Mouse (Mus musculus) layer of hippocampus, postnatal 14 days (tissue): ENCODE results near the gene Cdc14a. TPM values are rescaled to one million over a fixed set of nuclear protein-coding genes. Genes with fewer than 3 reads are reported as not detected.

ENCODE experiments used
- DNase-seq, 2 experiments: peaks; one replicate each; pipeline ENCODE4 v3.0.0; 2021 to 2022; ENCODE audit warnings: low spot score in 2 of 2, mixed read lengths in 1 of 2
- total RNA-seq, 2 experiments: library from RNA; stranded (reverse); gene quantifications; 2 replicates each; pipeline ENCODE4 v1.2.3; 2021

Cdc14a gene
- total RNA-seq, 2 experiments from 2014 or later = 5.1 to 5.7 TPM

DNA sequence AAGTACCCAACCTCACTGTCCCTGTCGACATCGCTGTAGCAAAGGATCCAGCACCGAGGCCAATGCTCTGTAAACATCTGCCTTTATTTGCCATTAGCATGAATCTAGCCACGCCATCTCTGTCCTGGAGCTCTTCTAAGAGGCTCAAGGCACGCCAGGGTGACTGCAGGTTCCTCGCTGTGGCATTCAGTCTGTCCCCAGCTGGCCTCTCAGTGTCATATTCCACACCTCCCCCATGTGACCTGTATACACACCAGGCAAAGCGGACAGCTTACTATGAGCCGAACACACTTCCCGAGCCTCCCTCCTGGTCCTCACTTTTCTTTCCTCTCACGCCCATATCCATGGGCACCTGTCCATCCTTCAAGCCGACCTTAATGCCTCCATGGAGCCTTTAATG, 4.0 kb downstream of the Cdc14a start:
- no peak for DNase-seq

DNA sequence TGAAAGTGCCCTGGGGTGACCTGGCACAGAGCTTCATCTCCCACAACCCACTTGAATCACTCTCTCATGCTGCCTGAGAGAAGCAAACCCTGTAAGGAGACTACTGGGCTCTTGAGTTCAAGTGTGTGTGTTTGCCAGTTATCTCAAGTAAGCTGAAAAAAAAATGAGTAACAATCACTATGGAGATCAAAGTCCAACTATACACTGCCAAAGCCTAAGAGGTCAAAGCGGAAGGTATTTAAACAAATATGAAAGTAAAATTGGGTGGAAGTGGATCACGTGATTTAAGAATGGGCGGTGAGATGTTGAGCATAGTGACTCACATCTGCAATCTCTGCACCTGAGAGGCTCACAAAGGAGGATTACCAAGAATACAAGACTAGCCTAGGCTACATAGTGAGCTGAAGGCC, 9.4 kb downstream of the Cdc14a start:
- DNase-seq = no peak

GRCm38 (mm10) chr3:116412954-116413724, 10.7 kb downstream of the Cdc14a start:
- no peak for DNase-seq

DNA sequence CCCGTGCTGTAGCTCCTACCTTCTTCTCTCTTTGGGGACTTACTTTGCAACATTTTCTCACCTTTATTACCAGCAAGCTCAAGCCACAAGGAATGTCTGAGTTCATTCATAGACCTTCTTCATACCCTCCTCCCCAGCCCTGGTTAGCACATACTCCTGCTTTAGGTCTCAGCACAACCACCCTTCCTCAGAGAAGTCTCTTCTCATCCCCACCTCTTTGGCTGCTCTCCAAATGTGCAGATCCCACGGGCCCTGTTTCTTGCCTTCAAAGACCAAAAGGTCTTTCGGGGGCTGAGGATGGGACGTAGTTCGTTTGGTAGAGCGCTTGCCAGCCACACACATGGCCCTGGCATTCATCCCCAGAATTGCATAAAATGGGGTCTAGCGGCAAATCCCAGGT, 13.8 kb downstream of the Cdc14a start:
- no peak for DNase-seq

DNA sequence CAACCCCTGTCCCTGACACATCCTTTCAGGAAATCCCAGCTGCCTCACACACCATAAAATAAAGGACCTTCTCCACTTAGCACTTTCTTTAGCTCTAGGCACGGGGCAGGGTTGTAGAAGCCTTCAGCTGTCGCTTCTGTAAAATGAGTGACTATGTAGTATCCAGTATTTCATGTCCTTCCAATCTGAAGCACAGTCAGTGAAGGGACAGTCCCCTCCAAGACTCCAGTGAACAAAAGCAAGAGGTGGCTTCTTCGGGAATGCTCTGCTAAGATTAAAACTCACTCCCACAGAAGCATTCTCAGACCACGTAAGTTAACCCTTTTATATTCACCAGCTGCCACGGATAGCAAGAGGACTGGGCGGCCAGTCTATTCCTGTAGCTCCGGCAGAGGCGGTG, 14.3 kb downstream of the Cdc14a start:
- DNase-seq = no peak

- DNase-seq = no peak
Measured at GRCm38 (mm10) chr3:116408856-116409255, 15.0 kb downstream of the Cdc14a start.

GRCm38 (mm10) chr3:116405516-116405915, 18.3 kb downstream of the Cdc14a start:
- no peak for DNase-seq

DNA sequence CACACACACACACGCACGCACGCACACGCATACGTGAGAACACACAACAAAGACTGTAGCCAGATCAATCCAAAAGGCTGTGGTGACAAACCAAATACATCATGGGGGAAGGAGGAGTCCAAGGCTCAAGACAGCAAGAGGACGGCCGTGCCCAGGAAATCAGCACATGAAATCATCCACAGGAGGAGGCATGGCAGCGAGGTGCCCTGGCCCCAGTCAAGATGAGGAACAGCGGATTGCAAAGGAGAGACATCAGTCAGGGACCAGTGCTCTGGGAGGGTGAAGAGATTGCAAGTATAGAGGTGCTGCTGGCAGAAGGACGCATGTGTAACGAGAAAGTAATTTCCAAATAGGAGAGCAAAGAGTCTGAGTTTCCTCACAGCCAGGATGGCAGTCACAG, 22.4 kb downstream of the Cdc14a start:
- DNase-seq = no peak

DNA sequence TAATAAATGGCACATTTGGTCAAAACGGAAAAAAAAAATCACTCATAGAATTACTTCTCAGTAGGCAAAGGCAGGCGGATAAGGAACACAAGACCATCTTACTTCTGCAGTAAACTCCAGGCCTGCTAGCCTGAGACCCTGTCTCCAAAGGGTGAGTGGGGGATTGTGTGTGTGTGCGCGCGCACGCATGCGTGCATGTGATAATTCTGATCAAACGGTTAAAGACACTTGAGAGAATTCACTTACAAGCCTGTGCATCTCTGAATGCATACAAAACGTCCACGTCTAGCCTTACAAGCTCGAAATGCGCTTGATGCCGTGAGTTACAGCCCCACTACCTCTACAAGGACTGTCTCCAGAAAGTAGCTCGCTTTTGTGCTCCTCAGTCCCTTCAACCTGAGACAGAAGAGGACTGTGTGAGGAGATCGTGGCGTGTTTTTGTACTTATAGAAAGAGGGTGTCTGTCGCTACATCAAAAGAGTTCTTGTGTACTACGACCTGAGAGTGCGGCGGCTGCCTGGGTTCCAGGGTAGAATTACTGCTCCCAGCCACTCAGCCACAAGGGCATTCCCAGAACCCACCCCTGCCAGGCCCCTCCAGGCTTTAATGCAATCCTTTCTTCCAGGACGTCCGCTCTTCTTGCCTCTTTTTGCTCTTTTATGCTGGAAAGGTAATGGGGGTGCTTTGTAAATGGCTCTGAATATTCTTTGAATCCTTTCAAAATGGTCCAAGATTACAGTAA, 24.3 kb downstream of the Cdc14a start:
- no peak for DNase-seq

GRCm38 (mm10) chr3:116398543-116398942, 25.3 kb downstream of the Cdc14a start:
- no peak for DNase-seq

DNA sequence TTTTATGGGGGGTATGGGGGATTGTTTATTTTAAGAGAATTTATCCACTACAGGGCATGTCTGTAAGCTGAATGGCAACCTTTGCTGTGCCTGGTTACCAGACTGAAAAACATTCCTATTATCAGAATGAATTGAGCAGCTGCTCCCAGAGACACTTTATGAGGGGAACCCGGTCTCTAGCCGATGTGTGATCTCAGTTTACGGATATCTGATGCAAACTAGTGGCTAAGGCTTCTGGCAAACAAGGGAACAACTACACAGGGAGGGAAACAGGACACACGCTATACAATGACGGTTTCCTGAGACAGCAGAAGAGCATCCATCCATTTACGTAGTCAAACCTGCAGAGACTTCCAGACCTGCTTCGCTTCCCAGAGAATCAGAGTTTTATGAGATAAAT, 25.9 kb downstream of the Cdc14a start:
- no peak for DNase-seq

DNA sequence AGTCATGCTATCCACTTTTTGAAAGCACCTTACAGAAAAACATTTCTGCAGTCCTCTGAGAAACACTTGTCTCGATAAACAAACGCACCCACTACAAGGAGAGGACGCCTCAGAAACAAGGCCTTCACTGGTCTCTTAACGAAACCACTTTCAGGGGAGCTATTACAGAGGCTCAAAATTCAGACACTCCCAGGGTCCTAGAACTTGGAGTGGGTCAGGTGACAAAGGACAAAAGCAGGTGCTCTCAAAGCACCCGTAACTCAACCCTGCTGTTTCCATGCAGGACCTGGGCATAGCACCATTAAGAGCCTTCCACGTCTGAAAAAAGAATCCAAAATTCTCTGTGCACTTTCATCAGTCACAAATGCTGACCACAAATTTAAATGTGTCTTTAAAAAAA, 26.5 kb downstream of the Cdc14a start:
- DNase-seq = no peak

GRCm38 (mm10) chr3:116396571-116396970, 27.3 kb downstream of the Cdc14a start:
- no peak for DNase-seq

GRCm38 (mm10) chr3:116394885-116395390, 28.9 kb downstream of the Cdc14a start:
- DNase-seq = no peak

- DNase-seq = no peak
Measured at GRCm38 (mm10) chr3:116391399-116391798, 32.4 kb downstream of the Cdc14a start.

- no peak for DNase-seq
Measured at GRCm38 (mm10) chr3:116389500-116390470, 34.0 kb downstream of the Cdc14a start.

DNA sequence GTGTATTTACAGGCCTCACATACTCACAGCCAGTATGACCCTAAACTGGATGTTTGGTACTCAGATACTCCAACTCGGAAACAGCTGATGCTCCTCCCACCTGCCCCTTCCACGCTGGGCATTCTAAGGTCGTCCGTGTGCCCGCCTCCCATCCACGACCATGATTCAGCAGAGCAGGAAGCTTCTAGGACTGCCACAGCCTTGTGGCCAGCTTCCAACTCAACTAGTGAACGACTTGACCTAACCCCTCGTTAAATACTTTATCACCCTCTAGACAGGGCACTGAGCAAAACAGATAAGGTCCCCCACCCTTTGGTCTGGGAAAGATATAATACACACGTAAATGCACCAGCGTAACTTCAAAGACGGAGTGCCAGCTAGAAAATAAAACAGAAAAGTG, 35.0 kb downstream of the Cdc14a start:
- no peak for DNase-seq

- no peak for DNase-seq
Measured at GRCm38 (mm10) chr3:116386886-116387285, 36.9 kb downstream of the Cdc14a start.

- no peak for DNase-seq
Measured at GRCm38 (mm10) chr3:116386342-116386741, 37.5 kb downstream of the Cdc14a start.

DNA sequence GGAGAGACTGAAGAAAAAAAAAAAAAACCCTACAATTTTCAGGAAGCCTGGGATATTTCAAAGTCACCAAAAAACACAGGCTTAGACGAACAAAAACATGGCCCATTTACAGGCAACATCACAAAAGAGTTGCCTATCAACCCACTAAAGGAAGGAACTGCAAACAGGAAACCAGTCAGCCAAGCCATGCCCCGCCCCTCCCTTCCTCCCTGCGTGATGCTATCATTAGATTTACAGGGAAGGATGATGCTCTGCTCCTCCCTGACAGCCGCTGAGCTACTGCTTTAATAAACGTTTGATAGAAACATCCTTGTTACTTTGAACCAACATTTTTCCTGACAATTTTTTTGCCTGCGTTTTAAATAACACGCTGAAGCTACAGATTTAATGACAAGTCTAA, 39.5 kb downstream of the Cdc14a start:
- no peak for DNase-seq

- DNase-seq = no peak
Measured at GRCm38 (mm10) chr3:116380319-116380718, 43.5 kb downstream of the Cdc14a start.
